Mouse (Mus musculus) MEL (cell line): ENCODE data around the gene 1700018F24Rik. TPM values are rescaled to one million over a fixed set of nuclear protein-coding genes. Genes with fewer than 3 reads are reported as not detected.

Source experiments
- DNase-seq: peaks from one replicate; pipeline ENCODE4 v3.0.0; 2011; ENCODE audit warnings: low read depth, low spot score
- H3K27ac ChIP-seq: 2 replicates; pipeline ENCODE4 v1.5.1; 2012; ENCODE audit warnings: low read depth, mild to moderate bottlenecking, control low read depth, low read length, moderate library complexity; ENCODE audit not compliant: control insufficient read depth
- H3K27me3 ChIP-seq, 2 experiments: fragments of 150-350 bp in 1 of 2; sonication (generic) in 1 of 2; 2 replicates each; pipeline ENCODE4 v1.6.1; 2012; ENCODE audit warnings: low read length in 2 of 2, mild to moderate bottlenecking in 2 of 2, improper control_type of control experiment in 1 of 2, moderate library complexity in 1 of 2; ENCODE audit not compliant: insufficient read depth in 2 of 2, control insufficient read depth in 1 of 2
- H3K36me3 ChIP-seq, 2 experiments: 2 replicates each; pipeline ENCODE4 v1.6.1; 2012 to 2014; ENCODE audit warnings: low read length in 2 of 2, improper control_type of control experiment in 1 of 2, inconsistent platforms in 1 of 2, mild to moderate bottlenecking in 1 of 2; ENCODE audit not compliant: insufficient read depth in 2 of 2, control insufficient read depth in 1 of 2
- H3K4me1 ChIP-seq, 2 experiments: fragments of 150-350 bp in 1 of 2; sonication (generic) in 1 of 2; 2 replicates each; pipeline ENCODE4 v1.6.1; 2012; ENCODE audit warnings: low read length in 2 of 2, improper control_type of control experiment in 1 of 2, mild to moderate bottlenecking in 1 of 2; ENCODE audit not compliant: insufficient read depth in 2 of 2, control insufficient read depth in 1 of 2
- H3K4me3 ChIP-seq, 2 experiments: fragments of 150-350 bp in 1 of 2; sonication (generic) in 1 of 2; 2 replicates each; pipeline ENCODE4 v1.5.1; 2012; ENCODE audit warnings: low read depth in 2 of 2, low read length in 2 of 2, mild to moderate bottlenecking in 2 of 2, moderate library complexity in 2 of 2, control low read depth in 1 of 2, improper control_type of control experiment in 1 of 2; ENCODE audit not compliant: control insufficient read depth in 1 of 2, insufficient read depth in 1 of 2
- H3K79me2 ChIP-seq: 2 replicates; pipeline ENCODE4 v1.6.1; 2012; ENCODE audit warnings: mild to moderate bottlenecking, low read length, moderate library complexity; ENCODE audit not compliant: control insufficient read depth, poor library complexity, insufficient read depth
- H3K9ac ChIP-seq: 2 replicates; pipeline ENCODE4 v1.6.1; 2012; ENCODE audit warnings: low read depth, mild to moderate bottlenecking, control low read depth, low read length, moderate library complexity; ENCODE audit not compliant: control insufficient read depth, poor library complexity, severe bottlenecking
- H3K9me3 ChIP-seq: fragments of 150-350 bp; sonication (generic); replicated peaks from 2 replicates; pipeline ENCODE4 v1.6.1; 2012; ENCODE audit warnings: mild to moderate bottlenecking, low read length, improper control_type of control experiment, moderate library complexity; ENCODE audit not compliant: insufficient read depth
- CHD2 ChIP-seq: IDR thresholded peaks from 2 replicates; pipeline ENCODE4 v1.6.1; 2011; ENCODE audit warnings: low read length, improper control_type of control experiment
- CTCF ChIP-seq, 3 experiments: IDR thresholded peaks in 2 of 3; conservative IDR thresholded peaks in 1 of 3; 2 replicates each; pipeline ENCODE4 v1.5.1; 2011 to 2012; ENCODE audit warnings: low read length in 3 of 3, low read depth in 2 of 3, mild to moderate bottlenecking in 2 of 3, improper control_type of control experiment in 1 of 3, inconsistent platforms in 1 of 3, mixed read lengths in 1 of 3, moderate library complexity in 1 of 3; ENCODE audit not compliant: control insufficient read depth in 1 of 3, insufficient read depth in 1 of 3, poor library complexity in 1 of 3, severe bottlenecking in 1 of 3
- E2F4 ChIP-seq: IDR thresholded peaks from 2 replicates; pipeline ENCODE4 v1.6.1; 2011; ENCODE audit warnings: low read depth, low read length, improper control_type of control experiment, borderline replicate concordance
- EP300 ChIP-seq, 2 experiments: IDR thresholded peaks; 2 replicates each; pipeline ENCODE4 v1.6.1; 2011; ENCODE audit warnings: improper control_type of control experiment in 2 of 2, low read length in 2 of 2, low read depth in 1 of 2, mild to moderate bottlenecking in 1 of 2
- ETS1 ChIP-seq: IDR thresholded peaks from 2 replicates; pipeline ENCODE4 v1.6.1; 2012; ENCODE audit warnings: low read depth, mild to moderate bottlenecking, inconsistent platforms, low read length, improper control_type of control experiment, moderate library complexity
- GATA1 ChIP-seq: IDR thresholded peaks from 2 replicates; pipeline ENCODE4 v1.6.1; 2011; ENCODE audit warnings: low read depth, low read length, improper control_type of control experiment
- HCFC1 ChIP-seq: IDR thresholded peaks from 2 replicates; pipeline ENCODE4 v1.6.1; 2012; ENCODE audit warnings: low read depth, mild to moderate bottlenecking, inconsistent platforms, low read length, improper control_type of control experiment, moderate library complexity
- JUND ChIP-seq: IDR thresholded peaks from 2 replicates; pipeline ENCODE4 v1.6.1; 2011; ENCODE audit warnings: low read depth, mild to moderate bottlenecking, improper control_type of control experiment, low read length
- MAFK ChIP-seq: IDR thresholded peaks from 2 replicates; pipeline ENCODE4 v1.6.1; 2011; ENCODE audit warnings: low read depth, mild to moderate bottlenecking, low read length, improper control_type of control experiment, borderline replicate concordance
- MAX ChIP-seq: IDR thresholded peaks from 2 replicates; pipeline ENCODE4 v1.6.1; 2011; ENCODE audit warnings: low read length, improper control_type of control experiment
- MEF2A ChIP-seq: IDR thresholded peaks from 2 replicates; pipeline ENCODE4 v1.6.1; 2014; ENCODE audit warnings: low read depth, mild to moderate bottlenecking, inconsistent platforms, low read length, improper control_type of control experiment; ENCODE audit not compliant: poor library complexity, insufficient replicate concordance, severe bottlenecking; ENCODE audit errors: extremely low read depth
- MYB ChIP-seq: IDR thresholded peaks from 2 replicates; pipeline ENCODE4 v1.6.1; 2011; ENCODE audit warnings: mild to moderate bottlenecking, low read depth, low read length, improper control_type of control experiment
- MYC ChIP-seq: IDR thresholded peaks from 2 replicates; pipeline ENCODE4 v1.6.1; 2011; ENCODE audit warnings: low read depth, mild to moderate bottlenecking, low read length, improper control_type of control experiment, moderate library complexity
- NRF1 ChIP-seq: IDR thresholded peaks from 2 replicates; pipeline ENCODE4 v1.6.1; 2014; ENCODE audit warnings: low read depth, mild to moderate bottlenecking, inconsistent platforms, low read length, improper control_type of control experiment, moderate library complexity; ENCODE audit not compliant: poor library complexity, insufficient read depth, severe bottlenecking
- POLR2A ChIP-seq, 2 experiments: IDR thresholded peaks; 2 replicates each; pipeline ENCODE4 v1.6.1; 2011 to 2012; ENCODE audit warnings: low read length in 2 of 2, mild to moderate bottlenecking in 2 of 2, control low read depth in 1 of 2, improper control_type of control experiment in 1 of 2, low read depth in 1 of 2, moderate library complexity in 1 of 2; ENCODE audit not compliant: control insufficient read depth in 1 of 2, insufficient read depth in 1 of 2, poor library complexity in 1 of 2
- POLR2AphosphoS2 ChIP-seq: IDR thresholded peaks from 2 replicates; pipeline ENCODE4 v1.6.1; 2011; ENCODE audit warnings: low read length, improper control_type of control experiment
- POLR2AphosphoS5 ChIP-seq: IDR thresholded peaks from 2 replicates; pipeline ENCODE4 v1.6.1; 2012; ENCODE audit warnings: low read depth, borderline replicate concordance, mild to moderate bottlenecking, inconsistent platforms, low read length, moderate library complexity, mixed read lengths
- RAD21 ChIP-seq: IDR thresholded peaks from 2 replicates; pipeline ENCODE4 v1.6.1; 2011; ENCODE audit warnings: mild to moderate bottlenecking, low read depth, low read length, improper control_type of control experiment
- SIN3A ChIP-seq: IDR thresholded peaks from 2 replicates; pipeline ENCODE4 v1.6.1; 2012; ENCODE audit warnings: low read length, improper control_type of control experiment, inconsistent platforms
- SMC3 ChIP-seq: IDR thresholded peaks from 2 replicates; pipeline ENCODE4 v1.6.1; 2011; ENCODE audit warnings: low read depth, low read length, improper control_type of control experiment
- TAL1 ChIP-seq: IDR thresholded peaks from 2 replicates; pipeline ENCODE4 v1.6.1; 2012; ENCODE audit warnings: mild to moderate bottlenecking, inconsistent platforms, low read length, moderate library complexity, mixed read lengths
- TBP ChIP-seq: IDR thresholded peaks from 2 replicates; pipeline ENCODE4 v1.8.0; 2011; ENCODE audit warnings: low read depth, low read length, improper control_type of control experiment
- UBTF ChIP-seq: IDR thresholded peaks from 2 replicates; pipeline ENCODE4 v1.6.1; 2012; ENCODE audit warnings: low read depth, mild to moderate bottlenecking, inconsistent platforms, low read length, improper control_type of control experiment, moderate library complexity, borderline replicate concordance; ENCODE audit not compliant: insufficient read depth
- USF1 ChIP-seq: IDR thresholded peaks from 2 replicates; pipeline ENCODE4 v1.6.1; 2014; ENCODE audit warnings: low read depth, mild to moderate bottlenecking, inconsistent platforms, low read length, improper control_type of control experiment, moderate library complexity
- USF2 ChIP-seq, 2 experiments: IDR thresholded peaks; 2 replicates each; pipeline ENCODE4 v1.6.1; 2011 to 2012; ENCODE audit warnings: improper control_type of control experiment in 2 of 2, low read length in 2 of 2, borderline replicate concordance in 1 of 2, inconsistent platforms in 1 of 2, low read depth in 1 of 2, mild to moderate bottlenecking in 1 of 2; ENCODE audit not compliant: insufficient read depth in 1 of 2
- ZKSCAN1 ChIP-seq: IDR thresholded peaks from 2 replicates; pipeline ENCODE4 v1.6.1; 2012; ENCODE audit warnings: low read depth, mild to moderate bottlenecking, inconsistent platforms, low read length, improper control_type of control experiment, moderate library complexity
- ZMIZ1 ChIP-seq: IDR thresholded peaks from 2 replicates; pipeline ENCODE4 v1.6.1; 2012; ENCODE audit warnings: low read depth, mild to moderate bottlenecking, inconsistent platforms, low read length, improper control_type of control experiment, moderate library complexity
- ZNF384 ChIP-seq: IDR thresholded peaks from 2 replicates; pipeline ENCODE4 v1.6.1; 2012; ENCODE audit warnings: low read depth, mild to moderate bottlenecking, inconsistent platforms, low read length, improper control_type of control experiment
- polyA plus RNA-seq, 2 experiments: library from polyadenylated mRNA; stranded (reverse) in 1 of 2; unstranded in 1 of 2; fragments of >175 nt in 1 of 2; fragments of >200 nt in 1 of 2; gene quantifications; 2 replicates each; pipeline versions ENCODE4 v1.2.1 to v1.2.4; 2012; ENCODE audit warnings: low replicate concordance in 2 of 2, low read depth in 1 of 2; ENCODE audit not compliant: insufficient read length in 2 of 2, insufficient read depth in 1 of 2, missing spikeins in 1 of 2
- total RNA-seq: library from RNA; depleted of rRNA; stranded (reverse); fragments of 300-350 nt; gene quantifications from 2 replicates; pipeline ENCODE4 v1.2.3, GENCODE M21; 2012

1700018F24Rik gene
- total and polyA plus RNA-seq, 3 experiments, result not detected

DNA sequence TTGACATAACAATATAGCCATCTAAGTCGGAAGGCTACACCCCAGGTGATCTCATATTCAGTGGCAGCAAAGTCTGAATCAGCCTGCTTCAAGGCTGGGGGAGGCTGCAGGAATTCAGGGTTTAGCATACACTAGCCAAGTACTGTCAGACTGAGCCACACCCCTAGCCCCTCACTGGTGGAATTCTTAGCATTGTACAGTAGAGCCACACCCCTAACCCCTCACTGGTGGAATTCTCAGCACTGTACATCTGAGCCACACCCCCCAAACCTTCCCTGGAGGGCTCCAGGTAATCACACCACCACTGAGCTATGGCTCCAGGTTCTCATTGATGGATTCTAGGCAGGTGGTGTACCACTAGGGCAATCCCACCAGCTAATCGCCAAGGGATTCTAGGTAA is 16.7 kb downstream of the 1700018F24Rik start:
- TF ChIP-seq GATA1 (no peak), JUND (no peak), MAFK (no peak), E2F4 (no peak), POLR2AphosphoS2 (no peak), CHD2 (no peak), UBTF (no peak), NRF1 (no peak), SIN3A (no peak), ZMIZ1 (no peak), TBP (no peak), MAX (no peak), ZKSCAN1 (no peak), TAL1 (no peak), USF2 (IDR thresholded peaks at IDR 0.05; ENCODE audit: borderline replicate concordance in 1 of 2, insufficient read depth in 1 of 2, low read depth in 1 of 2, low read length in 2 of 2) (no peak), POLR2A (IDR thresholded peaks at IDR 0.05; ENCODE audit: control insufficient read depth in 1 of 2, insufficient read depth in 1 of 2, low read depth in 1 of 2, low read length in 2 of 2, poor library complexity in 1 of 2) (no peak), MYC (no peak), RAD21 (no peak), ZNF384 (no peak), EP300 (IDR thresholded peaks at IDR 0.05; ENCODE audit: low read depth in 1 of 2, low read length in 2 of 2) (no peak)
- Histone ChIP-seq H3K79me2 (no peaks in the 10 kb centered on the region), H3K27me3 (no peaks in the 10 kb centered on the region), H3K9ac (no peak overlapping the region), H3K27ac (no peak overlapping the region), H3K36me3 (peaks cover 0 to 3% of the 10 kb centered on the region in 2 experiments; a peak in 1 of 4 replicates), H3K9me3 (no peaks in the 10 kb centered on the region), H3K4me1 (peaks cover 0 to 4% of the 10 kb centered on the region in 2 experiments; a peak in 2 of 4 replicates), H3K4me3 (no peak overlapping the region)
- DNase-seq, result no peak

GRCm38 (mm10) chr5:145064765-145065340 is 22.1 kb downstream of the 1700018F24Rik start:
- no peak for TF ChIP-seq UBTF
- TF ChIP-seq USF2 (IDR thresholded peaks at IDR 0.05; ENCODE audit: borderline replicate concordance in 1 of 2, insufficient read depth in 1 of 2, low read depth in 1 of 2, low read length in 2 of 2), result no peak
- no peak for TF ChIP-seq TBP
- TF ChIP-seq MYB, result no peak
- TF ChIP-seq MEF2A, result no peak
- TF ChIP-seq USF1, result no peak
- TF ChIP-seq CTCF (IDR thresholded peaks at IDR 0.05 in 2 of 3, conservative IDR thresholded peaks at IDR 0.05 in 1 of 3; ENCODE audit: control insufficient read depth in 1 of 3, insufficient read depth in 1 of 3, low read depth in 2 of 3, low read length in 3 of 3, poor library complexity in 1 of 3, severe bottlenecking in 1 of 3), result no peak
- no peak for TF ChIP-seq TAL1
- no peak for TF ChIP-seq SMC3
- TF ChIP-seq POLR2AphosphoS5, result no peak
- TF ChIP-seq HCFC1, result no peak
- TF ChIP-seq ETS1, result no peak
- no peak for TF ChIP-seq MYC
- no peak for TF ChIP-seq JUND
- no peak overlapping the region for H3K4me3 ChIP-seq
- no peaks in the 10 kb centered on the region; a peak in 1 of 4 replicates for H3K27me3 ChIP-seq
- no peaks in the 10 kb centered on the region for H3K36me3 ChIP-seq
- no peaks in the 10 kb centered on the region for H3K79me2 ChIP-seq
- no peak overlapping the region for H3K27ac ChIP-seq
- H3K9me3 ChIP-seq, result no peaks in the 10 kb centered on the region
- H3K4me1 ChIP-seq, result no peaks in the 10 kb centered on the region
- H3K9ac ChIP-seq, result no peak overlapping the region
- no peak for DNase-seq
